Mouse (Mus musculus) embryonic fibroblast, embryonic 13.5 days (primary cell): ENCODE measurements at regions not wholly inside any gene's neighbourhood (a gene's known extent, or its start where the extent isn't known, plus 50 kb on each side); places are given as distances from the start of the nearest gene placed in this dataset.

ENCODE experiments used
- H3K27ac ChIP-seq: 2 replicates; pipeline ENCODE4 v1.5.1; 2012; ENCODE audit warnings: low read length, control low read depth, inconsistent platforms; ENCODE audit not compliant: insufficient read depth
- H3K4me1 ChIP-seq: 2 replicates; pipeline ENCODE4 v1.6.1; 2011; ENCODE audit warnings: low read length; ENCODE audit not compliant: control insufficient read depth, insufficient read depth
- H3K4me3 ChIP-seq: 2 replicates; pipeline ENCODE4 v1.5.1; 2011; ENCODE audit warnings: mild to moderate bottlenecking, control low read depth, low read length; ENCODE audit not compliant: insufficient read depth
- CTCF ChIP-seq: IDR thresholded peaks from 2 replicates; pipeline ENCODE4 v1.5.1; 2011; ENCODE audit warnings: mild to moderate bottlenecking, control low read depth, low read length, moderate library complexity, borderline replicate concordance; ENCODE audit not compliant: insufficient read depth
- POLR2A ChIP-seq: IDR thresholded peaks from 2 replicates; pipeline ENCODE4 v1.6.1; 2011; ENCODE audit warnings: low read depth, mild to moderate bottlenecking, control low read depth, low read length, moderate library complexity

GRCm38 (mm10) chr3:38282891-38283290 lies 201.8 kb downstream of the Ankrd50 start:
- peak overlapping the region; percentile 41; the same call in 1 of the 2 replicates for H3K27ac ChIP-seq
- H3K4me1 ChIP-seq = peaks cover 18% of the 10 kb centered on the region
- TF ChIP-seq CTCF (no peak), POLR2A (no peak)
- H3K4me3 ChIP-seq = no peak overlapping the region

DNA sequence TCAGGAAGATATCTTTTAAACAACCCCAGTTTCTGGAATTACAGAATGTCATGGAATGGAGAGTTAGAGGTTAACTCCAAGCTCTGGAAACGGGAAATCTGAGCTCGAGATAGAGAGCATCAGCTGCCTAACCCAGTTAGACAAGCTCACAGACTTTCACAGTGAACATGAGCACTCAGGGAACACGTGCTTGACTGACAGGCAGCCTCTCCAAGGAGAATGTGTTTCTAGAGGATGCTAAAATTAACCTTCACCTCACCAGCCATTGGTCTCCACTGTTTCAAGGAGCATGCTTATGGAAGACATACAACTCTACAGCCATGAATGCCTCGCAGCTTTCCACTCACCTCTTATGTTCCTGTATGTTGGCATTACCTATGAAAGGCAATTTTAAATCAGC lies 203.0 kb downstream of the Ankrd50 start:
- Histone ChIP-seq H3K4me1 (peaks cover 24% of the 10 kb centered on the region), H3K27ac (no peak overlapping the region), H3K4me3 (no peak overlapping the region)
- no peak for TF ChIP-seq CTCF
- no peak for TF ChIP-seq POLR2A

DNA sequence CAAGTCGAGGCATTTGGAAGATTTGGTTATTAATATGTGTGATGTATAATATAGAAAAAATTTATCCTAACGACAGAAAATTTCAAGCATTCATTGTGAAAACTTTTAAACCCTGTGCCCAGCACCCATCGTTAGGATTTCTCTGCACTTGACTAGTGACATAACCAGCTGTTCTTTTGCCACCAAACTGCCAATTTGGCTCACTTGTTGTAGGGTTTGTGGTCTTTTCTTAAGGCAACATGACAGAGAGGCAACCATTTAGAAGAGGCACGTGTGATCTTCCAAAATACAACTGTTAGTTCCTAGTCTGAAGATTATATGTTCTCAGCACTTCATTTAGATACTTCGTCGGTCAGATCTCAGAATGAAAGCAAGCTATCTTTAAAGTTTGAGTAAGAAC lies 203.8 kb downstream of the Ankrd50 start:
- TF ChIP-seq POLR2A (no peak), CTCF (no peak)
- Histone ChIP-seq H3K4me1 (peaks cover 29% of the 10 kb centered on the region), H3K4me3 (no peak overlapping the region), H3K27ac (no peak overlapping the region)

GRCm38 (mm10) chr3:38280105-38280504 lies 204.5 kb downstream of the Ankrd50 start:
- Histone ChIP-seq H3K4me1 (peaks cover 33% of the 10 kb centered on the region), H3K27ac (no peak overlapping the region), H3K4me3 (no peak overlapping the region)
- no peak for TF ChIP-seq CTCF
- TF ChIP-seq POLR2A = no peak

DNA sequence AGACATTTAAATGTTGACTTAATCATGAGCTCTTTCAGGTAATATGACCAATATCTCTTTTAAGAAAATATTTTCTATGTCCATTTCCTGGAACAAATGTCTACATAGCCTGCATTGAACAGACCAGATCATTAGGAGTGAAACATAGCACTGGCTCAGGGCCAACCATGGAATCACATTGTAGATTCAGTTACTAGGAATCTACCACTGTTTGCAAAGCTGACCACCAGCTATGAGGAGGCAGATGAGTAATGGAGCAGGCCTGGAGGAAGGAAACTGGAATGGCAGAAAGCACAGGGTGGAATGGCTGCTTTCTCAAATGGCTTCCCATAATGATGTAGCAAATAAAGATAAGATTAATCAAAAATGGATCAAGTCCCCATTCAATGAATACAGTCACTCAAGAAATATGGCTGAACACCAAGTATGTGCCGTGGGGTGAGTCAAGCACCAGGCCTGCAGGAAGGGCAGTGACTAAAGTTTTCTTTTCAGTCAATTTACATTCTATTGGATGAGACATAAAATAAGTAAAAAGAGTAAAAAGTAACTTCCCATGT lies 207.6 kb downstream of the Ankrd50 start:
- TF ChIP-seq CTCF (no peak), POLR2A (no peak)
- Histone ChIP-seq H3K4me1 (peaks cover 28% of the 10 kb centered on the region), H3K4me3 (no peak overlapping the region), H3K27ac (peak overlapping the region; percentile 96)

- Histone ChIP-seq H3K4me3 (no peak overlapping the region), H3K27ac (peak overlapping the region; percentile 96), H3K4me1 (peaks cover 30% of the 10 kb centered on the region)
- TF ChIP-seq CTCF (no peak), POLR2A (no peak)
Measured at GRCm38 (mm10) chr3:38275321-38275720, 209.3 kb downstream of the Ankrd50 start.

GRCm38 (mm10) chr3:38270742-38271141 lies 213.9 kb downstream of the Ankrd50 start:
- H3K4me1 ChIP-seq = peaks cover 13% of the 10 kb centered on the region
- TF ChIP-seq CTCF (no peak), POLR2A (no peak)
- H3K27ac ChIP-seq = no peak overlapping the region
- H3K4me3 ChIP-seq = no peak overlapping the region

DNA sequence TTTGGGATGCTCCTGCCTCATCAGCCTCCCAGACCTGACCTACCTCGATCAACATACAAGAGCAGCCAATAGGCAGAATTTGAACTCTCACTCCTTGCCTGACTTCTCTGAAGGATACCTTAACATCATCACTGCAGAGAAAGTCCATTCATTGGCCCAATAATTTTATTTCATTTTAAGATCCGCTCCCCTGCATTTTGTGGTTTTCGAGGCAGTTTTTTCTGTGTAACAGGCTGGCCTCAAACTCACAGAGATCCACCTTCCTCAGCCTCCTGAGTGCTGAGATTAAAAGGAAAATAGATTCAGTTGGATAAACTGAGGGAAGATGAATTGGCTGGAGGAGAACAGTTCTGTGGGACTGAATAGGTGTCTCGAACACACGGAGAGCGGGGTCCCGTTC lies 216.4 kb downstream of the Ankrd50 start:
- H3K4me1 ChIP-seq = 0 out of 2 replicates have a peak, but pooled peaks cover 3% of the 10 kb centered on the region
- no peak overlapping the region for H3K4me3 ChIP-seq
- TF ChIP-seq POLR2A (no peak), CTCF (no peak)
- no peak overlapping the region for H3K27ac ChIP-seq

GRCm38 (mm10) chr3:38263261-38264141 lies 221.1 kb downstream of the Ankrd50 start:
- Histone ChIP-seq H3K4me3 (no peak overlapping the region), H3K4me1 (no peaks in the 10 kb centered on the region), H3K27ac (no peak overlapping the region)
- TF ChIP-seq CTCF (no peak), POLR2A (no peak)
